Mouse (Mus musculus) MEL (cell line): Measurements from ENCODE around the gene Manba. TPM values are rescaled to one million over a fixed set of nuclear protein-coding genes. Genes with fewer than 3 reads are reported as not detected.
"Not testable (repeated sequence)": the region's sequence is repeated elsewhere in the genome, so short reads cannot be mapped to it uniquely, and the experiment has no call there.

ENCODE experiments used
- DNase-seq: peaks from one replicate; pipeline ENCODE4 v3.0.0; 2011; ENCODE audit warnings: low read depth, low spot score
- H3K27ac ChIP-seq: 2 replicates; pipeline ENCODE4 v1.5.1; 2012; ENCODE audit warnings: low read depth, mild to moderate bottlenecking, control low read depth, low read length, moderate library complexity; ENCODE audit not compliant: control insufficient read depth
- H3K27me3 ChIP-seq, 2 experiments: fragments of 150-350 bp in 1 of 2; sonication (generic) in 1 of 2; 2 replicates each; pipeline ENCODE4 v1.6.1; 2012; ENCODE audit warnings: low read length in 2 of 2, mild to moderate bottlenecking in 2 of 2, improper control_type of control experiment in 1 of 2, moderate library complexity in 1 of 2; ENCODE audit not compliant: insufficient read depth in 2 of 2, control insufficient read depth in 1 of 2
- H3K36me3 ChIP-seq, 2 experiments: 2 replicates each; pipeline ENCODE4 v1.6.1; 2012 to 2014; ENCODE audit warnings: low read length in 2 of 2, improper control_type of control experiment in 1 of 2, inconsistent platforms in 1 of 2, mild to moderate bottlenecking in 1 of 2; ENCODE audit not compliant: insufficient read depth in 2 of 2, control insufficient read depth in 1 of 2
- H3K4me1 ChIP-seq, 2 experiments: fragments of 150-350 bp in 1 of 2; sonication (generic) in 1 of 2; 2 replicates each; pipeline ENCODE4 v1.6.1; 2012; ENCODE audit warnings: low read length in 2 of 2, improper control_type of control experiment in 1 of 2, mild to moderate bottlenecking in 1 of 2; ENCODE audit not compliant: insufficient read depth in 2 of 2, control insufficient read depth in 1 of 2
- H3K4me3 ChIP-seq, 2 experiments: fragments of 150-350 bp in 1 of 2; sonication (generic) in 1 of 2; 2 replicates each; pipeline ENCODE4 v1.5.1; 2012; ENCODE audit warnings: low read depth in 2 of 2, low read length in 2 of 2, mild to moderate bottlenecking in 2 of 2, moderate library complexity in 2 of 2, control low read depth in 1 of 2, improper control_type of control experiment in 1 of 2; ENCODE audit not compliant: control insufficient read depth in 1 of 2, insufficient read depth in 1 of 2
- H3K79me2 ChIP-seq: 2 replicates; pipeline ENCODE4 v1.6.1; 2012; ENCODE audit warnings: mild to moderate bottlenecking, low read length, moderate library complexity; ENCODE audit not compliant: control insufficient read depth, poor library complexity, insufficient read depth
- H3K9ac ChIP-seq: 2 replicates; pipeline ENCODE4 v1.6.1; 2012; ENCODE audit warnings: low read depth, mild to moderate bottlenecking, control low read depth, low read length, moderate library complexity; ENCODE audit not compliant: control insufficient read depth, poor library complexity, severe bottlenecking
- H3K9me3 ChIP-seq: fragments of 150-350 bp; sonication (generic); replicated peaks from 2 replicates; pipeline ENCODE4 v1.6.1; 2012; ENCODE audit warnings: mild to moderate bottlenecking, low read length, improper control_type of control experiment, moderate library complexity; ENCODE audit not compliant: insufficient read depth
- CHD1 ChIP-seq: IDR thresholded peaks from 2 replicates; pipeline ENCODE4 v1.6.1; 2012; ENCODE audit warnings: low read depth, mild to moderate bottlenecking, inconsistent platforms, low read length, improper control_type of control experiment
- CHD2 ChIP-seq: IDR thresholded peaks from 2 replicates; pipeline ENCODE4 v1.6.1; 2011; ENCODE audit warnings: low read length, improper control_type of control experiment
- ELF1 ChIP-seq: IDR thresholded peaks from 2 replicates; pipeline ENCODE4 v1.6.1; 2014; ENCODE audit warnings: low read depth, mild to moderate bottlenecking, inconsistent platforms, low read length, improper control_type of control experiment, moderate library complexity
- GABPA ChIP-seq: IDR thresholded peaks from 2 replicates; pipeline ENCODE4 v1.6.1; 2012; ENCODE audit warnings: low read depth, mild to moderate bottlenecking, inconsistent platforms, low read length, improper control_type of control experiment, moderate library complexity
- HCFC1 ChIP-seq: IDR thresholded peaks from 2 replicates; pipeline ENCODE4 v1.6.1; 2012; ENCODE audit warnings: low read depth, mild to moderate bottlenecking, inconsistent platforms, low read length, improper control_type of control experiment, moderate library complexity
- JUND ChIP-seq: IDR thresholded peaks from 2 replicates; pipeline ENCODE4 v1.6.1; 2011; ENCODE audit warnings: low read depth, mild to moderate bottlenecking, improper control_type of control experiment, low read length
- KAT2A ChIP-seq: conservative IDR thresholded peaks from 2 replicates; pipeline ENCODE4 v1.6.1; 2012; ENCODE audit warnings: low read depth, low read length, improper control_type of control experiment, inconsistent platforms
- MAFK ChIP-seq: IDR thresholded peaks from 2 replicates; pipeline ENCODE4 v1.6.1; 2011; ENCODE audit warnings: low read depth, mild to moderate bottlenecking, low read length, improper control_type of control experiment, borderline replicate concordance
- MAX ChIP-seq: IDR thresholded peaks from 2 replicates; pipeline ENCODE4 v1.6.1; 2011; ENCODE audit warnings: low read length, improper control_type of control experiment
- MAZ ChIP-seq: IDR thresholded peaks from 2 replicates; pipeline ENCODE4 v1.6.1; 2012; ENCODE audit warnings: low read depth, mild to moderate bottlenecking, inconsistent platforms, low read length, improper control_type of control experiment
- MEF2A ChIP-seq: IDR thresholded peaks from 2 replicates; pipeline ENCODE4 v1.6.1; 2014; ENCODE audit warnings: low read depth, mild to moderate bottlenecking, inconsistent platforms, low read length, improper control_type of control experiment; ENCODE audit not compliant: poor library complexity, insufficient replicate concordance, severe bottlenecking; ENCODE audit errors: extremely low read depth
- MYB ChIP-seq: IDR thresholded peaks from 2 replicates; pipeline ENCODE4 v1.6.1; 2011; ENCODE audit warnings: mild to moderate bottlenecking, low read depth, low read length, improper control_type of control experiment
- NELFE ChIP-seq: IDR thresholded peaks from 2 replicates; pipeline ENCODE4 v1.6.1; 2011; ENCODE audit warnings: low read depth, low read length, improper control_type of control experiment
- NRF1 ChIP-seq: IDR thresholded peaks from 2 replicates; pipeline ENCODE4 v1.6.1; 2014; ENCODE audit warnings: low read depth, mild to moderate bottlenecking, inconsistent platforms, low read length, improper control_type of control experiment, moderate library complexity; ENCODE audit not compliant: poor library complexity, insufficient read depth, severe bottlenecking
- POLR2AphosphoS2 ChIP-seq: IDR thresholded peaks from 2 replicates; pipeline ENCODE4 v1.6.1; 2011; ENCODE audit warnings: low read length, improper control_type of control experiment
- POLR2AphosphoS5 ChIP-seq: IDR thresholded peaks from 2 replicates; pipeline ENCODE4 v1.6.1; 2012; ENCODE audit warnings: low read depth, borderline replicate concordance, mild to moderate bottlenecking, inconsistent platforms, low read length, moderate library complexity, mixed read lengths
- TBP ChIP-seq: IDR thresholded peaks from 2 replicates; pipeline ENCODE4 v1.8.0; 2011; ENCODE audit warnings: low read depth, low read length, improper control_type of control experiment
- UBTF ChIP-seq: IDR thresholded peaks from 2 replicates; pipeline ENCODE4 v1.6.1; 2012; ENCODE audit warnings: low read depth, mild to moderate bottlenecking, inconsistent platforms, low read length, improper control_type of control experiment, moderate library complexity, borderline replicate concordance; ENCODE audit not compliant: insufficient read depth
- ZC3H11A ChIP-seq: IDR thresholded peaks from 2 replicates; pipeline ENCODE4 v1.6.1; 2012; ENCODE audit warnings: low read depth, mild to moderate bottlenecking, inconsistent platforms, low read length, improper control_type of control experiment
- ZKSCAN1 ChIP-seq: IDR thresholded peaks from 2 replicates; pipeline ENCODE4 v1.6.1; 2012; ENCODE audit warnings: low read depth, mild to moderate bottlenecking, inconsistent platforms, low read length, improper control_type of control experiment, moderate library complexity
- polyA plus RNA-seq, 2 experiments: library from polyadenylated mRNA; stranded (reverse) in 1 of 2; unstranded in 1 of 2; fragments of >175 nt in 1 of 2; fragments of >200 nt in 1 of 2; gene quantifications; 2 replicates each; pipeline versions ENCODE4 v1.2.1 to v1.2.4; 2012; ENCODE audit warnings: low replicate concordance in 2 of 2, low read depth in 1 of 2; ENCODE audit not compliant: insufficient read length in 2 of 2, insufficient read depth in 1 of 2, missing spikeins in 1 of 2
- total RNA-seq: library from RNA; depleted of rRNA; stranded (reverse); fragments of 300-350 nt; gene quantifications from 2 replicates; pipeline ENCODE4 v1.2.3, GENCODE M21; 2012

Gene Manba
- total and polyA plus RNA-seq, 3 experiments, result 8.1 to 10.6 TPM; not detected in 1

- TF ChIP-seq CHD1 (no peak), HCFC1 (no peak), KAT2A (no peak), MEF2A (no peak), CHD2 (no peak), POLR2AphosphoS5 (no peak), MYB (no peak), ZC3H11A (no peak), TBP (no peak), NRF1 (no peak), MAFK (no peak), POLR2AphosphoS2 (no peak), GABPA (no peak), ELF1 (no peak), NELFE (no peak), UBTF (no peak), ZKSCAN1 (no peak), MAZ (no peak), JUND (no peak), MAX (no peak)
- H3K27ac ChIP-seq, result no peak overlapping the region
- no peaks in the 10 kb centered on the region for H3K4me1 ChIP-seq
- no peak overlapping the region for H3K9ac ChIP-seq
- DNase-seq, result no peak
- H3K4me3 ChIP-seq, result no peak overlapping the region
- no peaks in the 10 kb centered on the region for H3K9me3 ChIP-seq
- H3K27me3 ChIP-seq, result no peaks in the 10 kb centered on the region
- no peaks in the 10 kb centered on the region for H3K79me2 ChIP-seq
- no peaks in the 10 kb centered on the region for H3K36me3 ChIP-seq
These were observed 8.4 kb upstream of the Manba start for GRCm38 (mm10) chr3:135476977-135477376.

GRCm38 (mm10) chr3:135479090-135479489, 6.3 kb upstream of the Manba start:
- H3K9me3 ChIP-seq, H3K4me3 ChIP-seq, H3K27me3 ChIP-seq, H3K4me1 ChIP-seq, H3K79me2 ChIP-seq, H3K36me3 ChIP-seq, DNase-seq, H3K9ac ChIP-seq, H3K27ac ChIP-seq: not testable (repeated sequence)
